Mouse (Mus musculus): ENCODE measurements around the gene Caskin2.
"Not testable (repeated sequence)": the region's sequence is repeated elsewhere in the genome, so short reads cannot be mapped to it uniquely, and the experiment has no call there.

- not testable (repeated sequence) for TF ChIP-seq CTCF (IDR thresholded peaks at IDR 0.05; ENCODE audit: low read depth, low read length); POLR2A (IDR thresholded peaks at IDR 0.05; ENCODE audit: extremely low read depth, insufficient read depth, low read length)
These were observed 51.3 kb downstream of the Caskin2 start for GRCm38 (mm10) chr11:115762176-115762575.

All from liver, adult 2 months (tissue).